Mouse (Mus musculus) heart, postnatal 0 days (tissue): ENCODE data around the gene Rnf166. TPM values are rescaled to one million over a fixed set of nuclear protein-coding genes. Genes with fewer than 3 reads are reported as not detected.

Experiments used
- ATAC-seq: fragments of 200-750 bp; cut with Nextera tagmentation; 2 replicates; pipeline ENCODE4 v1.8.0; 2017; ENCODE audit warnings: low read depth, moderate number of reproducible peaks, moderate library complexity; ENCODE audit not compliant: insufficient read depth
- DNase-seq: peaks from one replicate; pipeline ENCODE4 v3.0.0-alpha.2; 2016; ENCODE audit warnings: low spot score
- H3K27ac ChIP-seq: fragments of 300-500 bp; sonication (generic); 2 replicates; pipeline ENCODE4 v1.5.1; 2014; ENCODE audit warnings: low read depth, mild to moderate bottlenecking
- H3K27me3 ChIP-seq: fragments of 300-500 bp; sonication (generic); 2 replicates; pipeline ENCODE4 v1.6.1; 2014; ENCODE audit warnings: low read length, mixed read lengths; ENCODE audit not compliant: control insufficient read depth, insufficient read depth
- H3K36me3 ChIP-seq: fragments of 300-500 bp; sonication (generic); replicated peaks from 2 replicates; pipeline ENCODE4 v1.6.1; 2014; ENCODE audit warnings: low read length, mixed read lengths; ENCODE audit not compliant: control insufficient read depth, insufficient read depth
- H3K4me1 ChIP-seq: fragments of 300-500 bp; sonication (generic); 2 replicates; pipeline ENCODE4 v1.6.1; 2014; ENCODE audit warnings: antibody characterized with exemption; ENCODE audit not compliant: control insufficient read depth, insufficient read depth
- H3K4me2 ChIP-seq: fragments of 300-500 bp; sonication (generic); 2 replicates; pipeline ENCODE4 v1.6.1; 2014; ENCODE audit warnings: low read depth, mild to moderate bottlenecking, low read length, moderate library complexity
- H3K4me3 ChIP-seq: fragments of 300-500 bp; sonication (generic); 2 replicates; pipeline ENCODE4 v1.5.1; 2014; ENCODE audit warnings: low read depth, low read length
- H3K9ac ChIP-seq: fragments of 300-500 bp; sonication (generic); replicated peaks from 2 replicates; pipeline ENCODE4 v1.6.1; 2014; ENCODE audit warnings: low read depth, low read length, mixed read lengths
- H3K9me3 ChIP-seq: fragments of 300-500 bp; sonication (generic); replicated peaks from 2 replicates; pipeline ENCODE4 v1.6.1; 2016; ENCODE audit warnings: low read length; ENCODE audit not compliant: control insufficient read depth
- CTCF ChIP-seq: IDR thresholded peaks from 2 replicates; pipeline ENCODE4 v1.5.1; 2016; ENCODE audit warnings: antibody characterized with exemption, control low read depth, low read depth
- EP300 ChIP-seq: IDR thresholded peaks from 2 replicates; pipeline ENCODE4 v1.6.1; 2016; ENCODE audit warnings: antibody characterized with exemption, low read depth
- WGBS: fragments of 180-500 bp; shearing (Covaris S2); extraction: QIAGEN DNeasy Blood & Tissue Kit; methylation state at CpG from one replicate; pipeline ENCODE4 v1.1.7; 2014; 5-methylcytosine and 5-hydroxymethylcytosine counted together
- polyA plus RNA-seq: library from polyadenylated mRNA; unstranded; fragments of >200 nt; fragmentation: Nextera tagmentation; extraction: Ambion mirVana; gene quantifications from 2 replicates; pipeline ENCODE4 v1.2.1, GENCODE M21; 2015
- total RNA-seq: library from RNA; depleted of rRNA; stranded (reverse); fragments of >200 nt; gene quantifications from 2 replicates; pipeline ENCODE4 v1.2.3, GENCODE M21; 2014; ENCODE audit warnings: low replicate concordance

Rnf166 gene
- total and polyA plus RNA-seq, 2 experiments from 2014 or later = 39.4 to 42.7 TPM

- no peak overlapping the region for H3K9ac ChIP-seq
- ATAC-seq (no peak), DNase-seq (no peak)
- no peak overlapping the region for H3K27ac ChIP-seq
- no peaks in the 10 kb centered on the region for H3K36me3 ChIP-seq
- H3K4me2 ChIP-seq = no peak overlapping the region
- H3K4me3 ChIP-seq = no peak overlapping the region
- WGBS = 83% methylated on average over 6 of the region's 6 CpGs
- H3K4me1 ChIP-seq = peaks cover 16% of the 10 kb centered on the region
- H3K27me3 ChIP-seq = peaks cover 5% of the 10 kb centered on the region; the same call in 1 of the 2 replicates
- no peak for TF ChIP-seq EP300
- no peak for TF ChIP-seq CTCF
- no peaks in the 10 kb centered on the region for H3K9me3 ChIP-seq
Observed at GRCm38 (mm10) chr8:122454409-122454808, 21.5 kb downstream of the Rnf166 start.

GRCm38 (mm10) chr8:122452154-122452553 lies 23.7 kb downstream of the Rnf166 start:
- no peak for DNase-seq
- H3K4me1 ChIP-seq = peaks cover 16% of the 10 kb centered on the region

DNA sequence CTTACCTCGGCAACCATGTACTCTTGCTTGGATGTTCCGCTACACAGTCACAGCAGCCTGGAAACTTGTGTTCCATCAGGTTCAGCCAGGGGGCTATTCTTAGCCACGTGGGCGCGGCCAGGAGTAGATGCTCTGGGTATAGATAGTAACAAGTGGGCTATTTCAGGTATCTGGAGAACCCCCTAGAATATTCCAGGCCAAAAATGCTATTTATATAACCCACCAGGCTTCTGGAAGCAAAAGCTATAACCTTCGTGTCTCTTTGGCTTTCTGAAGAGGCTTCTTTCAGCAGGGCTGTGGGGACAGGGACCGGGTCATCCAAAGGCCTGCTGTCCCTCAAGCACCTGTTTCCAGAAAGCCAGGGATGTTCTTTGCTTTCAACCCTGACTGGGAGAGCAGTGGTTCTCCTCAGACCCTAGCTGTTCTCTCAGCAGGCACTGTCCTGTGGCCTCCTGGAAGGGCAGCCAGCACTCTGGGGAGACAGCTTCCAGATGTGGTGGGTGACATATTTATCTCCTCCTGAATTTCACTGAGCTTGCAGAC lies 24.6 kb downstream of the Rnf166 start:
- peak overlapping the region; percentile 82 for H3K27ac ChIP-seq
- peak; percentile 86 for ATAC-seq

More at GRCm38 (mm10) chr8:122452154-122452553, 23.7 kb downstream of the Rnf166 start:
- Histone ChIP-seq H3K27me3 (no peaks in the 10 kb centered on the region), H3K9me3 (no peaks in the 10 kb centered on the region), H3K4me2 (no peak overlapping the region), H3K27ac (peak overlapping the region; percentile 60), H3K4me3 (no peak overlapping the region), H3K9ac (no peak overlapping the region), H3K36me3 (no peaks in the 10 kb centered on the region)
- peak; percentile 22 for ATAC-seq
- 62% methylated on average over 10 of the region's 10 CpGs for WGBS
- TF ChIP-seq EP300 = no peak
- TF ChIP-seq CTCF = no peak

GRCm38 (mm10) chr8:122445203-122445602 lies 30.7 kb downstream of the Rnf166 start:
- 47% methylated on average over 3 of the region's 3 CpGs for WGBS
- Histone ChIP-seq H3K27me3 (no peaks in the 10 kb centered on the region), H3K4me3 (no peak overlapping the region), H3K9ac (0 out of 2 replicates have a peak overlapping the region, but pooled peaks have one; percentile 2), H3K27ac (peak overlapping the region; percentile 89), H3K4me1 (peaks cover 8% of the 10 kb centered on the region), H3K36me3 (no peaks in the 10 kb centered on the region), H3K4me2 (peak overlapping the region; percentile 91), H3K9me3 (no peaks in the 10 kb centered on the region)
- TF ChIP-seq EP300 = no peak
- TF ChIP-seq CTCF = peak; percentile 52
- no peak for ATAC-seq
- no peak for DNase-seq

More for the DNA sequence above, 24.6 kb downstream of the Rnf166 start:
- H3K4me2 ChIP-seq = peak overlapping the region; percentile 6
- peak; percentile 73 for DNase-seq
- TF ChIP-seq CTCF (peak; percentile 32), EP300 (0 out of 2 replicates have a peak, but pooled peaks have one; percentile 19)
- H3K9me3 ChIP-seq = no peaks in the 10 kb centered on the region
- no peak overlapping the region for H3K9ac ChIP-seq
- WGBS = 29% methylated on average over 7 of the region's 7 CpGs
- H3K27me3 ChIP-seq = no peaks in the 10 kb centered on the region
- H3K36me3 ChIP-seq = no peaks in the 10 kb centered on the region
- peaks cover 16% of the 10 kb centered on the region for H3K4me1 ChIP-seq
- no peak overlapping the region for H3K4me3 ChIP-seq

DNA sequence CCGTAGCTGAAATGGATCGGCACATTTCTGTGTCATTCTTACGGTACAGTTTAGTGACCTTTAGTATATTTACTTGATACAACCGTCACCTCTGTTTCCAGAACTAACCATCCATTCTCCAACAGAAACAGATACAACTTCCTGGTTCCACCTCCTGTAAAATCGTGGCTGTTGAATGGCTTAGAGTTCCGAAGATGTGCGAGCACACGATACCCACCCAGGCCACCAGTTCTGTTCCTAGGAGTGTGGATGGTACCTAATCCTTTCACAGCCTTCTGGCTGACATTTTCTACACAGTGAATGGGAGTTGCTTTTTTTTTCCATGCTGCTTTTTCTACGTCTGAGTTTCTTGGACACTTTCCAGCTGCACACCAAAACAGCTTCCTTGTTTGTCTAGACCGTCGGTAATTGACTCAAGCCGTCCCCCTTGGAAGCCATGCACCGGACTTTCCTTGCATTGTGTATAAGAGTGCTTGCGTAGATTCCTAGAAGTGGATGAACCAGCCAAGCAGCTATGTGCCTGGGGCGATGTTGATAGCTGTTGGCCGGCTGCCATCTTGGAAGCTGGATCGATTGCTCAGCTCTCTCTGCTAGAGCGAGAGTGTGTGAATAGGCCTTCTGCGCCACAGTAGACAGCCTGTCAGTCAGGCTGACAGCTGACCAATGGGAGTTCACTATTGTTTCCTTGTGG lies 31.7 kb downstream of the Rnf166 start:
- peak overlapping the region; percentile 61 for H3K4me3 ChIP-seq
- no peaks in the 10 kb centered on the region for H3K36me3 ChIP-seq
- peak overlapping the region; percentile 58 for H3K9ac ChIP-seq
- H3K4me1 ChIP-seq = peaks cover 7% of the 10 kb centered on the region
- H3K27me3 ChIP-seq = no peaks in the 10 kb centered on the region
- H3K4me2 ChIP-seq = peak overlapping the region; percentile 91
- DNase-seq (peak; percentile 84), ATAC-seq (peak; percentile 45)
- no peaks in the 10 kb centered on the region for H3K9me3 ChIP-seq
- H3K27ac ChIP-seq = peak overlapping the region; percentile 89
- WGBS = 2% methylated on average over 19 of the region's 19 CpGs
- no peak for TF ChIP-seq EP300
- TF ChIP-seq CTCF = no peak
